Mouse (Mus musculus): ENCODE results near the gene Tmem120b. TPM values are rescaled to one million over a fixed set of nuclear protein-coding genes. Genes with fewer than 3 reads are reported as not detected.

The Tmem120b gene
- total RNA-seq, 2 experiments from 2014 or later: 17.8 to 19.6 TPM

DNA sequence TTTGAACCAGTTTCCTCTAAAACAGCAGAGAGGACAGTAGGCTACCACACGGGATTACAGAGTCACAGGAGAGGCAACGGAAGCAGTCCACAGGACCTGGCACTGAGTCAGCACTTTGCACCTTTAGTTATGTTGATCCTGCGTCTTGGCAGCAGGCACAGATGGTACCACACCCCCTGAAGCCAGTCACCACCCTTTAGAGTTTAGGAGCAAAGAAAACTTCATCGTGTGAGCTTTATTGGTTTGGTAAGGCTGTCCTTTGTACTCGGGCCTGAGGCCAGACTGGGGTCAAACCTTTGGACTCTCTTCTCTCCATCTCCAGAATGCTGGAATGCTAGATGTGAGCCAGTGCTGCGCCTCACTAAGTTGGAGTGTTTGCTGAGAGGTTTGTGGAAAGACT is 32.7 kb upstream of the Tmem120b start:
- Histone ChIP-seq H3K27ac (no peak overlapping the region), H3K4me3 (no peak overlapping the region)
- TF ChIP-seq CTCF (conservative IDR thresholded peaks at IDR 0.05): no peak
- DNase-seq (ENCODE audit: low spot score in 2 of 2): no peak

DNA sequence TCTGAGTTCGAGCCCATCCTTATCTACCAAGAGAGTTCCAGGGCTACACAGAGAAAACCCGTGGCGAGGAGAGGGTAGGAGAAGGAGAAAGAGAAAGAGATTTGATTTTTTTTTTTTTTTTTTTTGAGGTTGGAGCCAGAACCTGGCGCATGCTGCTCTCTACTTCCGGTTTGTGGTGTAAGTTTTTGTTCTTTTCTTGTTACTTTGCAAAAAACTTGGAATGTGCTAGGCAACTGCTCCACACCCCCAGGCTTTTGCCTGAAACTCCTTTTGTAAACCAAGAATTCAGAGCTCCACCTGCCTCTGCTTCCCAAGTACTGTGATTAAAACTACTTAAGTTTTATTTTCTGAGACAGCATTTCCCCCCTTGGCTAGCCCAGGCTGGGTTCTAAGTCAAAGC is 30.1 kb upstream of the Tmem120b start:
- no peak overlapping the region for H3K4me3 ChIP-seq
- no peak for TF ChIP-seq CTCF (conservative IDR thresholded peaks at IDR 0.05)

DNA sequence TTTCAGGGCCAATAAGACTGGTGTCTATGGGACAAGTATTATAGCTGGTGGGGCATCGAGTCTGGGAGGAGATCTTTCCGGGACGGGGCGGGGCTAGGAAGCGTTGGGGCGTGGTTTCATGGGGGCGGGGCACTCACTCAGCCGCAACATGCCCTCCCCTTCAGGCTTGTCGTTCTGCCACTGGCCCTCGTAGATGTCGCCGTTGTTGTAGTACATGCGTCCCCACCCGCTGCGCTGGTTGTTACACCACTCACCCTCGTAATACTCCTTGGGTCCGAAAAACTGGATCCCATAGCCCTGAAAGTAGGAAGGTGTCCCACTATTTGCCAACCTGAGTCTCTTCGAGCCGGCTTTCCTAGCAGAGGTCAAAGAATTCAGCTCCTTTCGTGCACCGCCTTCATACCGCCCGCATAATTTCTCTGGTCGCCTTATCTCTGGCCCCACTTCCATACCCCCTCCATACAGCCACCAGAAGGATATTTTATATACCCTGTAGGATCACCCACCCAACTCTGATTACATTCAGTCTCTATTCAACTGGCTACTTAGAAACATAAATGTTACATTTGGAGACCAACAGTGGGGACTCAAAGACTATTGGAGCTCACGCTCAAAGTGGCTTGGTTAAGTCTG is 29.0 kb upstream of the Tmem120b start:
- no peak for DNase-seq (ENCODE audit: low spot score in 2 of 2)
- Histone ChIP-seq H3K27ac (no peak overlapping the region), H3K4me3 (peak overlapping the region; percentile 45)
- no peak for TF ChIP-seq CTCF (conservative IDR thresholded peaks at IDR 0.05)

More for the DNA sequence above, 30.1 kb upstream of the Tmem120b start:
- DNase-seq (ENCODE audit: low spot score in 2 of 2): no peak
- no peak overlapping the region for H3K27ac ChIP-seq

DNA sequence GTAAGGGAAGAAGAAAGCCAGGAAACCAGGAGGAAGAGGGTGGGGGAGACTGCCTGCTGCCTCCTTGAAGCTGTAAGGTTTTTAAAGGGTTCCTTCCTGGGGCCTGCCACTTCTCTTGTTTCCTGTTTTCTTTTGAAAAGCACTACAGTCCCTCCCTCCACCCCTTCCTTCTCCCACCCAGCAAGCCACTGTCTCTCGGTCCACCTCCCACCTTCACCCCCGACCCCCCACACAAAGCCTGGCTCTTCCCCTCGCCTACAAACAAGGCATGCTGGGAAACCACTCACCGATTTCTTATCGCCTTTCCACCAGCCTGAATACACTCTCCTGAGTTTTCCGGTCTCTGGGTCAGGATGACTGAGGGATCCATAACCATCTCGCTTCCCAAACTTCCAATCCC is 27.4 kb upstream of the Tmem120b start:
- DNase-seq (ENCODE audit: low spot score in 2 of 2): no peak
- no peak overlapping the region for H3K27ac ChIP-seq
- no peak for TF ChIP-seq CTCF (conservative IDR thresholded peaks at IDR 0.05)
- H3K4me3 ChIP-seq: no peak overlapping the region

DNA sequence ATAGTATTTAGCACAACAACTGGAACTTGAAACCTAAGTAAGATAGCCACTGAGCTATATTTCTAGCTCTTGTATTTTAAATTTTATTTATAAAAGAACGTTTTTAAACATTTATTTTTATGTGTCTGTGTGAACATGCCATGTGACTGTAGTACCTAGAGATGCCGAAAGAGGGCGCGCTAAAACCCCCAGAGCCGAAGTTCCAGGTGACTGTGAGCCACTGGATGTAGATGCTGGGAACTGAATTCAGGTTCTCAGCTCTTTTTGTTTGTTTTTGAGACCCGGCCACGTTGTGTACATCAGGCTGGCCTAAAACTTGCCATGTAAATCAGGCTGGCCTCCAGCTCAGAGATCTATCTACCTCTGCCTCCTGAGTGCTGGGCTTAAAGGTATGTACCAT is 24.4 kb upstream of the Tmem120b start:
- no peak overlapping the region for H3K27ac ChIP-seq
- DNase-seq (ENCODE audit: low spot score in 2 of 2): no peak
- peak; percentile 77 for TF ChIP-seq CTCF (conservative IDR thresholded peaks at IDR 0.05)
- no peak overlapping the region for H3K4me3 ChIP-seq

DNA sequence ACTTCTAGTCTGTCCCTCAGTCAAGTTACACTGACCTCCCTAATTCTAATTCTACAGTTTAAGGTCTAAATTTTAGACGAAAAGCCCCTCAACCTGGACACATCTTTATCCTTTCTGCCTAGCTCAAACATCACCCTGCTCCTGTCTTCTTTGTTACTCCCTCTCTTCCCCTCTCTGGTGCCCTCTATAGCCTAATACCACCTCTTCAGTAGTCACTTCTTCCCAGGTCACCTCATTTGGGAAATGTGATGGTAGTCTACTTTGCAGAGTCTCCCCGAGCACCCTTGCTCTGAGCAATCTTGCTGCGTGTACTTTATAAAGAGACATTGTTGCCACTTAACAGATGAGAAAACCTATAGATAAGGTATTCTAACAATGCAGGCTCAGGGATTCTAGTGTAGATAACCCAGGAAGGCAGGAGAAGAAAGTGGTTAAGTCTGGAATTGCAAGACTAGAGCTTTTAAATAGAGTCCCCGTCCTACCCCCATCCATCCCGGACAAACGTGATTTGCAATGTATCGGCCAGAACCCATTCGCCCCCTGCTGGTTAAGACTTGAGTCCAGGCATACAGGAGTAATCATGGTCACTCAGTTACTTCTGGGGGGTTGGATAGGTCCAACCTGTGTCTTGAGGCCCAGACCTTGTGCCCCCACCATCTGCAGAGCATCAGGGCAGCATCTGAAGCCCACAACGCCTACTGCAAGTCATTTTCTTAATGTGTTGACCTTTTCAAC is 22.5 kb upstream of the Tmem120b start:
- no peak overlapping the region for H3K27ac ChIP-seq
- peak in 1 of 2 experiments; percentile 59 for DNase-seq (ENCODE audit: low spot score in 2 of 2)
- TF ChIP-seq CTCF (conservative IDR thresholded peaks at IDR 0.05): peak; percentile 83
- H3K4me3 ChIP-seq: no peak overlapping the region

DNA sequence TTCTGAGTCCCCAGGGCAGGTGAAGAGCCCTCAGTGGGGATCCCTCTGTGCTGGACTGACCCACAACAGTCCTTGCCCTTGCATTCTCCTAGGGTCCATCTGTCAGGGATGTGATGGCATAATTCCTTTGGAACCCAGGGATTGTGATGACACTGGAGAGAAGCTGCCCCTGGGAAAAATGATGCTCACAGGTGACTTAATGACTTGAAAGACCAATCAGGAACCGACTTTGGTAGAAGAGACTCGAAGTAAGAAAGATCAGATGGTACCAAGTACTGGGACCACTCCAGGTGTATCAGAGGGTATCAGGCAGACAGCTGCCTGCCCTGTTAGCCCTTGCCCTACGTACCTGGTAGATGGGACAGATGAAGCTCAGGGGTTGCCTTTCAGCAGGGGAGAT is 21.3 kb upstream of the Tmem120b start, which contains the start of gene Morn3:
TSS of gene Morn3 (minus strand) at position 101 of the 400 bp plus-strand sequence.
- no peak for DNase-seq (ENCODE audit: low spot score in 2 of 2)
- Histone ChIP-seq H3K27ac (no peak within 1 kb of the TSS), H3K4me3 (no peak within 1 kb of the TSS)
- no peak for TF ChIP-seq CTCF (conservative IDR thresholded peaks at IDR 0.05)

DNA sequence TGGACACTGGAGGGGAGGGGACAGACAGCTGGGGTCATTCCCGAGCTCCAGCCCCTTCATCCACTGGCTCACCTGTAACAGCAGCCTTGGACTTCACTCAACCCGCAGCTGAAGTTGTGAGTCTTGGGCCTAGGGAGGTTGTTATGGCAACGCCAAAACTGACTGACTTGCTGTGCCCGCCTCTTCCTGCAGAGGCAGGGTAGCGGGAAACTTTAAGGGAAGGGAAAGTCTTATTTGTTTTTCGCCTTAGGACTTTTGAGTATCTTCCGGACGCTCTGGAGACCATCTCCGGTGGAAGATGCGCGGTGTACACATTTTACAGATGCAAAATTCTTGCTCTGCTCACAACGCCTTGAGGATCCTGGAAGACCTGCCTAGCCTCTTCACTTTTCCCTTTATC is 18.9 kb upstream of the Tmem120b start:
- peak; percentile 68 for TF ChIP-seq CTCF (conservative IDR thresholded peaks at IDR 0.05)
- no peak for DNase-seq (ENCODE audit: low spot score in 2 of 2)
- Histone ChIP-seq H3K4me3 (no peak overlapping the region), H3K27ac (no peak overlapping the region)

DNA sequence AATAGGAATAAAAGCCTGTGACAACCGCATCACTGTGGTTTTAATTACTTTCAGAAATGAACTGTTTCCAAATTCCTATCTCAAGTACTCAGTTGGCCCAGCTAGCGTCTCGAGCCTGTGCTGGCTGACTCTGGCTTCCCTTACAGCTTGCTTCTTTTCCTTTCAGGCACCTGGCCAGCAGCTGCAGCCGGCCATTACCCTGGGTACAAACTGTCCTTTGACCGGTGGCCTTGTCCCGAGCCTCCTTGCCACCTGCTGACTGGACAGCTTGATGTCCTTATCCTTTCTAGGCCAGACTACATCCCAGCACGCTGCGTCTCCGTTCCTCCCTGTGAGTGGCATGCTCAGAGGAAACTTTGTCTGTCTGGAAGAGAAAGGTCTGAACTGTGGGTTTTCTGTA is 17.3 kb upstream of the Tmem120b start:
- DNase-seq (ENCODE audit: low spot score in 2 of 2): no peak
- TF ChIP-seq CTCF (conservative IDR thresholded peaks at IDR 0.05): no peak

DNA sequence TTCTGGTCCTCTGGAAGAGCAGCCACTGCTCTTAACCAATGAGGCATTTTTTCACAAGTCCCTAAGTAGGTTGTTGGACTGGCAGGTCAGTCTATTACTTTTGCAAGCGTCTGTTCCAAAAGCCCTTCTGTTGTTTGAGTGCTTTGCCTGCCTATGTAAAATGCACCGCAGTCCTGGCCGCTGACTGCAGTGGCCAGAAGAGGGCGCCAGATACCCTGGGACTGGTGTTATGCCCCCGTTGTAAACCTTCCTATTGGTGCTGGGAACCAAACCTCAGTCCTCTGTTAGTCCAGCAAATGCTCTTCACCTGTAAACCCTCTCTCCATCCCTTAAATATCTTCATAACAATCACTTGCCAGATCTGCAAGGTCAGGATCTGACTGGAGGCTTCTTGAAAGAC is 16.5 kb upstream of the Tmem120b start:
- peak; percentile 52 for TF ChIP-seq CTCF (conservative IDR thresholded peaks at IDR 0.05)
- no peak overlapping the region for H3K27ac ChIP-seq
- no peak for DNase-seq (ENCODE audit: low spot score in 2 of 2)
- no peak overlapping the region for H3K4me3 ChIP-seq

More for the DNA sequence above, 17.3 kb upstream of the Tmem120b start:
- no peak overlapping the region for H3K4me3 ChIP-seq
- H3K27ac ChIP-seq: no peak overlapping the region

DNA sequence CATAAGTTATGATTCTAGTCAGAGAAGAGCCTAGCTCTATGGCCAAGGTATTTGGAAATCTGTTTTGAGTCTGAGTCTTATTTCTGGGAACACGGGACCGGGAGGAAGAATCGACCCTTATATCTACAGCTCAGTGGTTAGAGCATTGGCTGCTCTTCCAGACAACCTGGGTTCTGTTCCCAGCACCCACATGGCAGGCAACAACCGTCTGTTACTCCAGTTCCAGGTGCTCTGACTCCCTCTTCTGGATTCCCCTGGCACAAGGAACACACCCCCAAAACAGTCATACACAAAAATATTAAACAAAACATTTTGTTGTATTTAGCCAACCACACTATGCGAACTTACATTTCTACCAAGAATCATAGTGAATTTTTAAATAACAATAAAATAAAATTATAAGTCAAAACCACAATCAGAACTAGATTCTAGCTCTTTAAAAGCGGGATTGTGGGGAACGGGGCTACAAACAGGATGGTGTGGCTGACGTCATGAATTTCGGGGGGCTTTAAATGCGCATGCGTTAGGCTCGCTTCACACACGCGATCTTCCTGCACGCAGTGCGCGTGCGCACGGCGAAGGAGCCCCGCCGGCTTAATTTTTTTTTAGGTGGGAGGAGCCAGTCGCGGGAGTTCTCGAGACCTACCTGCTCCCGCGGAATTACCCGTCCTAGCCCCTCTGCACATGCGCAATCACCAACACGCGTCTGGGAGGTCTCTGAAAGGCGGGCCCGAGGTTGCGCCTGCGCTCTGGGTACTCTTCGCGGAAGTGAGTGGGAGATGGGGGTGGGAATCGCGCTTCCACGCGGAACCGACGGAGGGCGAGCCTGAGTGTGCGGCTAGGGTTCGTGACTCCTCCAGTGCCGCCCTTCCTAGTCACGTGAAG is 10.6 kb upstream of the Tmem120b start:
- peak overlapping the region; percentile 70 for H3K4me3 ChIP-seq
- peak overlapping the region; percentile 92 for H3K27ac ChIP-seq
- peak; percentile 69 for TF ChIP-seq CTCF (conservative IDR thresholded peaks at IDR 0.05)
- DNase-seq (ENCODE audit: low spot score in 2 of 2): peak; percentile 99 to 100

DNA sequence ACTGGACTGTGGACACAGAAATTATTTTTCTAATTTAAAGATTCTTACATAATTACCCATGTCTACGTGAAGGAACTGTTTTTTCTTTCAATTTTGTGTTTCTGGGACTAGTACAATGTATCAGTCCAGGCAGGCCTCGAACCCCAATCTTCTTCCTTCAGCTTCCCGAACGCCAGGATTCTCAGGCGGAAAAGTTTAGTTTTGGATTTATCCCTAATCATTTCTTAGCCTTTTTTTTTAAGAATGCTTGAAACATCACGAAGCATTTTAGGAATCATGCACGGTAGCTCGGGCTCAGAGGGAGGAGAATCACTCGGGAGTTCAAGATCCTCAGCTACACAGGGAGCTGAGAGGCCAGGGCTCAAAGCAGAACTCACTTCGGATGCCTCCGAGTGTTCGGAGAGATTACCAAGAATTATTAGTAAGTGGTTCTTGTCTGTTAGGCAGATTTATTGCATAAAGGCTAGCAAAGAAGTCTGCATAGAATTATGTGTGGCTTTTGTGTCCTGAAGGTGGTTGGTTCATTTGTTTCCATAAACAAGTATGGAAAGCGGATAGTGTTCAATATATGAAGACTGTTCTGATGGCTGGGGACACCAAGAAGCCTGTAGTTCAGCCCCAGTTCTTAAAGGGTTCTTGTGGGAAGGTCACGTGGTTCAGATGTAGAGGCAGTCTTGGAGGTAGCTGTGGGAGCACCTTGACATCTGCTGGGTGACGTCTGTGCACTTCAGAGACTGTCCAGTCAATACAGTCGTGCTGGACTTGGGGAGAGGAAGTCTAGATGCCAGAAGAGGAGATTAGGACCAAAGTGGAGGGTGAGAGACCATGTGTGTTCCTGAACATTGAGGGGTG is 9.7 kb upstream of the Tmem120b start:
- no peak for DNase-seq (ENCODE audit: low spot score in 2 of 2)
- no peak for TF ChIP-seq CTCF (conservative IDR thresholded peaks at IDR 0.05)
- H3K27ac ChIP-seq: peak overlapping the region; percentile 92
- peak overlapping the region; percentile 70 for H3K4me3 ChIP-seq

All from layer of hippocampus, adult 2 months (tissue).